Mouse (Mus musculus) liver, embryonic 16.5 days (tissue): ENCODE measurements around the gene Col4a6. TPM values are rescaled to one million over a fixed set of nuclear protein-coding genes. Genes with fewer than 3 reads are reported as not detected.

Experiments
- polyA plus RNA-seq: library from polyadenylated mRNA; unstranded; fragments of >200 nt; fragmentation: Nextera tagmentation; extraction: Ambion mirVana; gene quantifications from 2 replicates; pipeline ENCODE4 v1.2.1, GENCODE M21; 2015

Col4a6 gene
- polyA plus RNA-seq, 1 experiment from 2014 or later, result 0.11 TPM

Other genes starting within 250 kb of the Col4a6 start
- gene Col4a5, start 1.3 kb upstream of the Col4a6 start, polyA plus RNA-seq, result 0.42 and 0.71 TPM in 2 replicates